Mouse (Mus musculus) cerebellum, postnatal 25 days (tissue): ENCODE data around the gene Dars2.

Experiments used
- DNase-seq, 2 experiments: peaks; one replicate each; pipeline ENCODE4 v3.0.0; 2021; ENCODE audit warnings: mixed read lengths in 2 of 2

The Dars2 gene

DNA sequence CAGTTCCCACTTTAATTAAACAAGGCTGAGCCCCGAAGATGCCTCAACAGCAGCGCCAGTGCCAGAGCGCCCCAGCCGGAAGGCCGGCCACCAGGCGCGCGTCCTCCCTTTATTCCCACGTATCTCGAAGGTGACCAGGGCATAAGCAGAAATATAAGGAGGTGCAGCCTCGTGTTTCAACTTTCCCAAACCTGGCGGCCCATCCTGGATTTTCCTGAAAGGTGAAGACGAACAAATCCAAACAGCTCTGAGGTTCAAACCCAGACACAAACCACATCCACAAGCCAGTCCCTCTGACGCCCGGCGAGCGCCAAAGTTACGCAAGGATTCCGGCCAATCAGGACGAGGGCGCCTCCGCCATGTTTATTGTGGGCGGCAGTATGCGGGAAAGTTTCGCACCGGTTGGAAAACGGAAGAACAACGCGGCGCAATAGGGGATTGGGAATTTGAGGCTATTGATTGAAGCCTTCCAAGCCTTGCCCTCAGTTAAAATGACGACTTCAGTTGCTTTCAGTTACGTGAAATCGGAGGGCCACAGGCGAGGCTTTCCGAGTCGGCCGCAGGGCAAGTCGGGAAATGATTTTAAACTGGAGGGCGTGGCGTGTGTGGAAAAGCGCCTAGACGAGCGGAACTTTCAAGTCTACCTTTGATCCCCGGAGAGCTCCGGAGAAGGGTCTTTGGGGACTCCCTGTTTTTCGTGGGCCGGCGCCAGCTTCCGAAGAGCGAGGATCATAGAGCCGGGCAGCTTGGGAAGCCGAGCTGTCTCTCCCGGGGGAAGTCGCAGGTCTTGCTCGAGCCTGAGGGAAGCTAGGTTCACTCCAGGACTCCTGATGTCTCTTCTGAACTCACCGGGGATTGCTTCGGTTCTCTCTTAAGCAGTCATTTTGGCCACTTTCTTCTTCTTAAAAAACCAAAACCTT lies at the start of gene Dars2, which contains the start of gene Cenpl:
Gene Dars2, minus strand, starts transcription at position 307 of the 920 bp plus-strand sequence.
Gene Cenpl, plus strand, starts transcription at position 362 of the 920 bp plus-strand sequence.
- DNase-seq = peak; percentile 96 to 97

DNA sequence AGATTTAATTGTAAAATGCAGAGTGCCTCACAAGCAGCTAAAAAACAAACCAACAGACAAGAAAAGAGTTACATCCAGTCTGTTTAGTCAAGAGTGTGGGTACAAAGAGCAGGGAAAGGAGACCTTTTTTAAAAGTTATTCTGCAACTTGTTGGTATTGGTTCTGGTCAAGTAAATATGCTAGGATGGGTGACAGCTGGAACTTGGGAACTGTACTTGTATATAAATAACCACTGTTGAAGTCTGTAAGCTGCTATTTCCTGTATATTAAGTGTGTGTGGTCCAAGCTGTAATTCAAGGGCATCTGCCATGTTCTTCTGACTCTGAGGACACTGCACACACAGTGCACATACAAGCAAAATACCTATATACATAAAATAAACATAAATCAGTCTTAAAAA lies 44.1 kb upstream of the Dars2 start:
- no peak for DNase-seq

DNA sequence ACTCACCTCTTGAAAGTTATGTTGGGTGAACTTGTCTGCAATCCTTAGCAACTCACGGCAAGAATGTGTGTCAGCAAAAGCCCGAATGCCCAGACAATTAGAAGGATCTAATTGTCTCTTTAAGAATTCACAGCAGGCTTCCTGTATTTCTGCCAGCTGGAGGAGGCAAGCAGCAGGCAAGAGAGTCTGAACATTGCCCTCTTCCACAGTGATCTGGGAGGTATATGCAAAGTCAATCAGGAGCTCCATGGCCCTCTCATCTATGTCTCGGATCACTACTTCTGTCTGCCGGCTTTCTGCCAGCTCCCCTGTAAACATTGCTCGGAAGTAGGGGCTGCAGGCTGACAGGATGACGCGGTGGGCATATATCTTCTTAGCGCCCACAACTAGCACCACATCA lies 38.8 kb upstream of the Dars2 start:
- DNase-seq = no peak

DNA sequence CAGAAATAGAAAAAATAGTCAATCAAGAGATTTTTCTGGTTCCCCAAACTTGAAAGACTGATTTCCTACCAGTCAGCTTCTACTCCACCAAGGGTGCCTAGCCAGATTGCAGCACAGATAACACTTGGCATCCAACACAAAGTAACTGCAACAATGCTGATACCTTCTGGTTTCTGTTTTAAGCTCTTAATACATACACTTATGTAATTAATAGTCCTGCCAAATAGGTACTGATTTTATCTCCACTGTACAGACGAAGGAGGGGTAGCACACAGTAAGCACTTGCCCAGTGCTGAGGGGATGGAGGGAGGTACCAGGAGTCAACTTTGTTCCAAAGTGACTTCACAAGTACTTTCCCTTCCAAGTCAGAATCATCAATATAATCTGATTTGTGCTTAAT lies 33.4 kb upstream of the Dars2 start:
- DNase-seq = no peak

DNA sequence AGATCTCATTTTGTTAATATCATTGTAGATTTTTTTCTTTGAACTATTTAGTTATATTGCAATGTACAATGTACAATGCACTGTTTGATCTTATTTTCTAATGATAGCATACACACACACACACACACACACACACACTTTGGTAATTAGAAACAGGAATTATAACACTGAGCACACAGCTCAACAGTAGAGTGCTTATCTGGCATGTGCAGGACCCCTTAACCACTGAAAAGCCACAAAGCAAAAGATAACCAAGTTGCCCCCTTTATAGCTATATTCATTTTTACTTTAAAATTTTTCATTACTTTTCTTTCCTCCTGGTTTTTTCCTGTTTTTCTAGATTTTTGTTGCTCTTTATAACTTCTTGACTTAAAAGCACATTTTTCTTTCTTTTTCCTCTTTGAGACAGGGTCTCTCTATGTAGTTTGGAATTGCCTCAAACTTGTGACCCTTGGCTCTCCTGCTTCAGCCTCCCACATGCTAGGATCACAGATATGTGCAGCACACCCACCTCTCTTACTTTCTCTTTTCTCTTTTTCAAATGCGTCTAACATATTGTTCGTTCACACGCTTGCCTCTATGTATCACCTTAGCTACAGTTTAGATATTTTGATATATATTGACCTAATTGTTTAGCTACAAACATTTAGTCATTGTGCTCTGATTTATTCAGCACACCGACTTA lies 29.4 kb upstream of the Dars2 start:
- no peak for DNase-seq

DNA sequence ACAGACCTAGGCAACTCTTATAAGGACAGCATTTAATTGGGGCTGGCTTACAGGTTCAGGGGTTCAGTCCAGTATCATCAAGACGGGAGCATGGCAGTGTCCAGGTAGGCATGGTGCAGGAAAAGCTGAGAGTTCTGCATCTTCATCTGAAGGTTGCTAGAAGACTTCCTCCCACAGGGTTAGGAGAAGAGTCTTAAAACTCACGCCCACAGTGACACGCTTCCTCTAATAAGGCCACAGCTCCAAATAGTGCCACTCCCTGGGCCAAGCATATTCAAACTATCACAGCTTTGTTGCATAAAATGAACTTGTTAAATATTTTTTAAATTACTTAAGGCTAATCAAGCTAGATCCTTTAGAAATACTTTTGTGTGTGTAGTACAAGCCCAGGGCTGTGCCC lies 6.8 kb upstream of the Dars2 start:
- DNase-seq = no peak

DNA sequence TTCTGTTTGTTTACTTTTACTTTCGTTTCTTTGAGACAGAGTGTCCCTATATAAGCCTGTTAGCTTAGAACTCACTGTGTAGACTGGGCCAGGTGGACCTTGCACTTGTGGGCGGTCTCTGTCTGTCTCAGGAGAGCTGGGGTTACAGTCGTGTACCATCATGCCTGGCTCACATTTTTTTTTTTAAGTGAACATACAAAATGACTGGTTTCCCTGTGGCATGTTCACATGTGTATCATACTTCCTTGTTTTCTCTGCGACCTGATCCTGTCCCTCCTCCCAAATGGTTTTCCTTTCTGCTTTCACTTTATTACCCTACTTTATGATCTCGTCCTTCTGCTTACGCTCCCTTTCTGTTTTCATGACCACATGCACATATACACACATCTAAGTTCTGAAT lies 5.8 kb upstream of the Dars2 start:
- no peak for DNase-seq

DNA sequence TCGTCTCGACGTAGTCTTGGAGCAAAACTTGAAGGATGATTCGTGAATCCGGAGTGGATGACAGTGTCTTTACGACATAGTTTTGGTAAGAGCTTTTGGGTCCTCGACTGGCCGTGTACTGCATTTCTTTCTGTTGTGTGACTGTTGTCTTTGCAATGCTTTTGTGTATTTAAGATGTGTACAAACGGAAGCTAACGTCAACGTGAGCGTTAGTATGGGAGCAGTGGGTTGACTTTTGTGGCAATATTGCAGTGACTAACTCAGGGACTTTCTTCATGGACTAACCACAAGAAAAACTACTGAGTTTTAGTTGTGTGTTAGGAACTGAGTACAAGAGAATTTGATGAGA lies 788 bp upstream of the Dars2 start:
- DNase-seq = no peak

DNA sequence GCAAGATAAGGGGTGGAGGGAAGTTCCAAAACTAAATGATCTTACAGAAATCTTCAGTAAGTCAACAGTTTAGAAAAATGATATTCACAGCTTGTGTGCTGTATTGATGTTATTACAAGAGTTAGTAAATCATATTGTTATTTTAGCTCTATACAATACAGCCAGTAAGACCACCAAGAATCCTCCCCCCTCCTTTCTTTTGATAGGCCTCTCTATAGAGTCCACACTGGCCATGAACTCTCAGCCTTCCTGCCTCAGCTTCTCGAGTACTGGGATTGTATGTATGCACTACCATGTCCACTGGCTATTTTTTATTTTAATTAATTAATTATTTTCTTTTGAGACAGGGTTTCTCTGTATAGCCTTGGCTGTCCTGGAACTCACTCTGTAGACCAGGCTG lies 7.1 kb downstream of the Dars2 start:
- DNase-seq = no peak

DNA sequence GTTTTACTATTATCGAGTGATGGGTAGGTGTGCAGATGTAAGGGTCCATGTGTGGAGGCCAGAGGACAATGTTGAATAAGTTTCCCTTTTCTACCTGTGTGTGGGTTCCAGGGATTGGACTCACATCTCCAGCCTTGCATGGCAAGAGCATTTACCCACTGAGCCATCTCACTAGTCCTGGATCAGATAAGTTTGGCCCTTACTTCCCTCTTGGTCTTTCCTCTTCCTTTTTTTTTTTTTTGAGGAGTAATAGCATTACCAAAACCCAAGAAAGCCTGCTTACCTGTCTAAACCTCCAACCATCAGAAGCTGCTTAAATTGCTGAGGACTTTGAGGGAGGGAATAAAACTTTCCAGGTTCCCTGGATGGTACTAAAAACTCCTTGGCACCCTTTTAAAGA lies 13.3 kb downstream of the Dars2 start:
- DNase-seq = no peak

DNA sequence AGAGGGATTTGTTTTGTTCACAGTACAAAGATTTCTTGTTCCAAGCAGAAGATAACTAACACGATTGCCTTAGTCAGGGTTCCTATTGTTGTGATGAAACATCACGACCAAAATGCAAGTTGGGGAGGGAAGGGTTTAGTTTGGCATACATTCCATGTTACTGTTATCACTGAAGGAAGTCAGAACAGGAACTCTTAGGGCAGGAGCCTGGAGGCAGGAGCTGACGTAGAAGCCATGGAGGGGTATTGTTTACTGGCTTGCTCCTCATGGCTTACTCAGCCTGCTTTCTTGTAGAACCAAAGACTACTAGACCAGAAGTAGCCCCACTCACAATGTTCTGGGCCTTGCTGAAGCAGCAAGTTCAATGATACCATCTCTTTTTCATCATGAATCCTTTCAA lies 23.5 kb downstream of the Dars2 start:
- no peak for DNase-seq

DNA sequence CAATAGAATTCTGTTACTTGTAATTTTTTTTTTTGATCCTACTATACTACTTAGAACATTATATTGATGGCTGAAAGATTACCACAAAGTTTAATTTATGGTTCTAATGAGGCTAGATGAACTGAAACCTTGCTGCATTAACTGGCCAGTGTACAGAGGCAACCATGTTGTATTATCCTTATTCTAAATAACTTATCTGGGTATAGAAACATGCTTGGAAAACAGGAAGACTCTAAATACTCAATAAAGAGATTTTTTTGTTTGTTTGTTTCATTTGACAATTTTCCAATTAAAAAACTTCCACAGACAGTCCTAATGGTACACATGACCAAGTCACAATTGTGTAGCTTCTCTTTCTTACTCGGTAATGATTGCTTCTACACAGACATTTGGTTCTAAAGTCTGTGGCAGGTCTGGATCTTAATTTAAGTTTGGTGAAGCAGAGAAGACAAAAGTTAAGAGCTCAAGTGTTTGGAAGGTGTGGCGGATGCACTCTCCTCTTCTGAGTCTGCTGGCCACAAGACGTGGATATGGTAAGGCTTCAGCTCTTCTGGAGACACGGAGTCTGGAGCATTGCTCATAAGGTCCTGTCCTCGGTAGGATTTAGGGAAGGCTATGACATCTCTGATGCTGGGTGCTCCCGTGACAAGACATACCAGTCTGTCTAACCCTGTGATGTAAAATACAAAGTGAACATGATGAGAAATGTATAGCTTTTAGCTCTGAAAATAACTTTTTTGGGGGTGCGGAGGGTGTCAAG lies 29.0 kb downstream of the Dars2 start:
- DNase-seq = no peak

DNA sequence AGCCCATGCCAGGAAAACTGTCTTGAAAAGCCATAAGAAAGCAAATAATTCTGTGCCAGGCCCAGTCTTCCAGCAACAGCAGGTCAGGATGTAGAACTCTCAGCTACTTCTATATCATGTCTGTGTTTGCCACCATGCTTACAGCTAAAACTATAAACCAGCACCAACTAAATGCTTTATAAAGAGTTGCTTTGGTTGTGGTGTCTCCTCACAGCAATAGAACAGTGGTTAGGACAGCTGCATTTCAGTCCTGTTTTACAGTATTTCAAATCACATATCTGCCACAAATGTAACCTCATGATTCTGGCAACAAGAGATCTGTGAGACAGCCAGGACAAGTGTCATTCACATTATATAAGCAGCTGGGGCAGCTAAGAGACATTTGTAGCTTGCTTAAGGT lies 29.6 kb downstream of the Dars2 start:
- DNase-seq = no peak

DNA sequence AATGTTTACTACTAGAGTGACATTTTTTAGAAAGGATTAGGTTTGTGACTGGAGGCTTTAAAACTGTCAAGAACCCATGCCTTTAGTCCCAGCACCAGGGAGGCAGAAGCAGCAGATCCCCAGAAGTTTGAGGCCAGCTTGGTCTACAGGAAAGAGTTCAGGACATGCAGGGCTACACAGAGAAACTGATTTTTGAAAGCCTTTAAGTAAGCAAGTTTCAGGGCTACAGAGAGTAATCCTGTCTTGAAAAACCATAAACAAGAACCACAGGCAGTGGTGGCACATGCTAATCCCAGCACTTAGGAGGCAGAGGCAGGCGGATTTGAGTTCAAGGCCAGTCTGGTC lies 30.1 kb downstream of the Dars2 start:
- no peak for DNase-seq

DNA sequence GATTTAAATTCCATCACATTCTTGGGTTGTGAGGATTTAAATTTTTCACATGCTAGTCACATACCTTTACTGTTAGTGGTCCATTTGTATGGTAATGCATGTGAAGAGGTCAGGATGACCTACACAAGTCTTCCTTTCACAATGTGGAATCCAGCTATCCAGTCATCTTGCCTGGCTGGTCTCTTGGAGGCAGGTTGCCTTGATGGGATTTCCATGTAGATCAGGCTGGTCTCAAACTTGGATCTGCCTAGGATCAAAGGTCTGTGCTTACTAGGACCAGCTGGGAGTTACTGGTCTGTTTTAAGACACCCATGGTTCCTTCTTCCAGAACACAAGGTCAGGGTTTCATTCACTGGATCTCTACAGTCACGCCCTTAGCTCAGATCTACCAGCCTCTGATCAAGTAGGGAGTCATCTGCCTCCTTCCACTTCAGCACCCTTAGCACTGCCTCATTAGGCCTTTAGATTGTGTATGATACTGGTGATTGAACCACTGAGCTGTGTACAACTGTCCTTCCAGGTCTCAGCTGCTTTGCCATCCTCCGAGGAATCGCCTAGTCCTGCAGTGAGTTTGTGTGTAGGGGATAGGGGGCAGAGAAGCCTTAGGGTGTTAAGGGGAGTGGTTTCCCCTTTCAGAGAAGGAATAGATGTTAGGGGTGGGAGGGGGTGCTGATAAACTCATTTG lies 30.6 kb downstream of the Dars2 start:
- no peak for DNase-seq

DNA sequence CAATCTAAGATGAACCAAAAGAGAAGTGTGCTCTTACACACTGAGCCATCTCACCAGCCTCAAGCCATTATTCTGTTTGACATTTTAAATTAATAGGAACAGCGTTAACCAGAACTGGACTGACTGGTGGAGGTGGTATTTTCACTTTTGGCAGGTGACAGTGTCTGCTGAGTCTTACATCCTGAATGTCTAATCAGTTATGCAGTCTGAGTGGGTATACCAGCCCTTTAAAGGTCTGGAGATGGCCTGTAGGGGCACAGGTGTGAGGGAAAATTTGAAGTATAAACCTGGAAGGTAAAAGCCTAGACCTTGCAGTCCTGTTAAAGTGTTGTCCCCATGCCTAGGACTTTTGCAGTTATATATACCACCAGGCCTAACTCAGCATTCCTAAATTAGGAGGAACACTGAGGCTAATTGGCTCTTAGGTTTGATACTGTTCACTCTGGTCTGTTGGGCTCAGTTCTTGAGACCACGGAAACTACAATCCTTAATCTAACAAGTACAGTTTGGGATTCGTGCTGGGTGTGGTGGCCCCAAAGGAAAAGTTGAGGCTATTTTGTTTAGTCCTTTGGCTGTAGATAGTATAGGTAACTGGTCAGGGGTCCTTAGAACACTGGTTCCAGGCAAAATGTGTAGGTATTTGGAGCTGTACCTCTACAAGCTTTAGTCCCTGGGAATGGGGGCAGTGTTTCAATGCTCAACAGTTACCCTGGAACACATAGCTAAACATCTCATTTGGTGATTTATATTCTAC lies 31.3 kb downstream of the Dars2 start:
- DNase-seq = no peak

DNA sequence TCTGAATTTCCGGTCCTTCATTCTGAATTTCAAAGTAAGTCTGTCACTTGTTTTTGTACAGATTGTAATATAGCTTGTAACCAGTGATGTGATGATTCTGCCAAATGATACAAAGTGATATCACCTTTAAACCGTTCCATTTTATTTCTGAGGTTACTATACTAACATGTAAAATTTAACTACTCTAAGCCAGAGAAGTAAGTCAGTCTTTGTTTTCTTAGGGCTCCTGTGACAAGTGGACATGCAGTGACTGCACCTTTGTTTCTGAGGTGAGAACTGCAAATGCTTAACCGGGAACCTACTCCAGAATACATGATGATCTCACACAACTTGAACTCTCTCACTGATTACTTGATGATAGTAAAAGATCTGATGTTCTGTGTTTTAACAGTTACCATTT lies 32.5 kb downstream of the Dars2 start:
- no peak for DNase-seq

DNA sequence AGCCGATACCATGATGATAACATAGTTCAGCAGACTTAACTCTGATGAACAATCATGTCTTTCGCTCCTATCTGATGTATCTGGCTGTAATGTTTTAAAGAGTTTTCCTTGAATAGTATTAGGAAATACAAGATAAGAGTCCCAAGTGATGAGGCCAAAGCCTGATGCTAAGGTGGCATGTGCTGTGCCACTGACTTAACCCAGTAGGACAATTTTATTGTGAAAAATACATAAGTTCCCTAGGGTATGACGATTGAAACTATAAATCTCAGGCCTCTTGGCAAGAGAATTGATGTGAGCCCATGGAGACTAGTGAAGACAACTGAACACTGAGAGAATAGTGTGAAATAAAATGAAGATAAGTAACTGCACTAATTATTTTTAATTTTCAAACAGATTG lies 32.9 kb downstream of the Dars2 start:
- no peak for DNase-seq

DNA sequence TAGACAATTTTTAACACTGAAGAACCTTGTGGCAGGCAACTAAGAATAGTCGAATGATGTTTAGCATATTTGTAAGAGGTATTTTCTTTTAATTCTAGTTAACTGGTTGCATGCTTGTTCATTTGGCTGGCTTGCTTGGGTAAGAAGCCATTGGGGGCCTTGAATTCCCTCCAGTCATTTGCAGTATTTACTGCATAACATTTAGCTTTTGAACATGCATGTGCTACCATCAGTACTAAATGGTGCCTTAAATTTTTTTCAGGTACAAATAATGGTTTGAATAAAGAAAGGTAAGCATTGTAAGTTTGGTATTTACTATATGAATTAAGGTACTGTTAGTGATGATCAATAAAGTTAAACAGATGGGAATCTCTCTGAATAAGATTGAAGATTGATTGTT lies 33.4 kb downstream of the Dars2 start:
- no peak for DNase-seq

DNA sequence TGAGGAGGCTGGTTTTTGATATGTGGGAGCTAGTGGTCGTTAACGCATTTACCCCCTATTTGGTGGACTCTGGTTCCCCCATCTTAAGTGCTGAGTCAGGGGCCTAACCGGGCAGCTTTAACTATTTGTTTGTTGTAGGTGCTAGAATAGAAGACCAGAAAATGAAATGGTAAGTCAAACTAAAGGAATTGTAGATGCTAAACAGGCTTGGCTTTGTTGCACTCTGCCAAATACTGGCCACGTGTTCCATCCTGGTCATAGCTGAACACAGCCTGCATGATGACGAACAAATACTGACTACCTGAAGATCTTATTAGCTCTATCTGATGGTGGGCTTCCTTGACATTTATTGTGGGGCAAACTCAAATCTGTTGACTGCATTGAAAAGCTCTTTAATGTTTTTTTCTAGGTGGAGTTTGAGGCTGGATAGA lies 34.0 kb downstream of the Dars2 start:
- peak in 1 of 2 experiments; percentile 14 for DNase-seq

DNA sequence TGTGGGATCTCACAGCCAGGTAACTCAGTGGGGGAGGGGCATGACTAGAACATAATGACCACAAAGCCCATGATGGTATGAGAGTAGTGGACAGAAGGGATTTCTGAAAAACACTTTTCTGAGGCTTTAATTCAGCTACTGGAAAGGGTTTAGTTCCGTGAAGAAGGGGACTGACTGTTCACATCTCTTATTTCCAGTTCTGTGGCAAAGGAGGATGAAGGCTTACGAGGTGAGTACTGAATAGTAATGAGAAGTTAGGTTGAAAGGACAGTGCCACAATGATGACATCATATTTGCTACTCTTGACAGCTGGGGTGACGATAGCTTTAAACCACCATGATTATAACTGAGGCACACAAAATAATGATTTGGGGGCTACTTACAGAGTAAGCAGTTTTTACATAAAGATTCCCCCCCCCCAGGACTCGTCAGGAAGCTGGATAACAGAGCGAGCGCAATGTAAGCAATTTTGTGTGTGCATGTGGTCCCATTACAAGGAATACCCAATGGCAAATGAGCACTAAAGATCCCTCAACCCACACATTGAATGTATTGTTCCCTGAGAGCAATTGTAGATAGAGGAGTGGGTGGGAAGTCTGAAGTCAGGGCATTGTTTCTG lies 34.6 kb downstream of the Dars2 start:
- DNase-seq = peak in 1 of 2 experiments; percentile 45

DNA sequence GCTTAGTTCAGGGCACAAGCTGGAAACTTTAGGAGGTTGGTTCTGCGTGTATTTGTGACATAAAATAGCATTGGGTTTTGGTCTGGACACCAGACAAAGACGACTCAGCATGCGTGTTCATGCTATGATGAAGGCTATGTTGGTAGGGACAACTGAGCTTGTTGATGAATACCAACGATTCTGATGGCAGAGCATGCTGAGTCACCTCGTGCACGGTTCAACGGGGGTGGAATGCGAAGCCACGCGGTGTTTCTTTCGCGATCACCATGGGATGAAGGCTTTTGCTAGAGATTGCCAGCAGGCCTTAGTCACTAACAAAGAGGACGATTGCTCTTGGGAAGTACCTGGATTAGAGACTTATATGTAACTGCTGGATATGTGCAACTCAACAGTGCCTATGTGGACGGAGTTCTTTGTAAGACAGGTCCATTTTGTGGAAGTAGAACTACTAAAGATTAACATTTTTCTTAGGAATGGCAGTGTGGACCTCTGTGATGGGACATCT lies 35.1 kb downstream of the Dars2 start:
- no peak for DNase-seq
